Mouse (Mus musculus) embryonic fibroblast, embryonic 13.5 days (primary cell): Measurements from ENCODE around the gene Psrc1.

Source experiments
- CTCF ChIP-seq: IDR thresholded peaks from 2 replicates; pipeline ENCODE4 v1.5.1; 2011; ENCODE audit warnings: mild to moderate bottlenecking, control low read depth, low read length, moderate library complexity, borderline replicate concordance; ENCODE audit not compliant: insufficient read depth
- POLR2A ChIP-seq: IDR thresholded peaks from 2 replicates; pipeline ENCODE4 v1.6.1; 2011; ENCODE audit warnings: low read depth, mild to moderate bottlenecking, control low read depth, low read length, moderate library complexity

- TF ChIP-seq CTCF (no peak), POLR2A (no peak)
Observed at GRCm38 (mm10) chr3:108363626-108364025, 20.0 kb upstream of the Psrc1 start.
